Mouse (Mus musculus) layer of hippocampus, postnatal 10 days (tissue): ENCODE measurements at regions not wholly inside any gene's neighbourhood (a gene's known extent, or its start where the extent isn't known, plus 50 kb on each side); places are given as distances from the start of the nearest gene placed in this dataset.

ENCODE experiments used
- DNase-seq, 2 experiments: peaks; one replicate each; pipeline ENCODE4 v3.0.0; 2021; ENCODE audit warnings: low spot score in 2 of 2

- DNase-seq = no peak
These were observed 649.3 kb upstream of the Arrdc4 start for GRCm38 (mm10) chr7:69398299-69398698.

GRCm38 (mm10) chr7:69396868-69397267, 647.8 kb upstream of the Arrdc4 start:
- DNase-seq = peak in 1 of 2 experiments; percentile 9
